Mouse (Mus musculus) limb, embryonic 13.5 days (tissue): ENCODE results near the gene Vgll4. TPM values are rescaled to one million over a fixed set of nuclear protein-coding genes. Genes with fewer than 3 reads are reported as not detected.
A peak's percentile ranks its signal among the peaks of the same experiment; 100 is the strongest.

ENCODE experiments used
- ATAC-seq: fragments of 200-750 bp; cut with Nextera tagmentation; 2 replicates; pipeline ENCODE4 v1.8.0; 2017; ENCODE audit warnings: low read depth, moderate number of reproducible peaks, moderate TSS enrichment; ENCODE audit not compliant: low FRiP score
- H3K27ac ChIP-seq: fragments of 300-500 bp; sonication (generic); 2 replicates; pipeline ENCODE4 v1.5.1; 2015; ENCODE audit warnings: inconsistent platforms, mild to moderate bottlenecking, moderate library complexity
- H3K27me3 ChIP-seq: fragments of 300-500 bp; sonication (generic); 2 replicates; pipeline ENCODE4 v1.6.1; 2015; ENCODE audit warnings: mild to moderate bottlenecking, inconsistent platforms
- H3K36me3 ChIP-seq: fragments of 300-500 bp; sonication (generic); 2 replicates; pipeline ENCODE4 v1.6.1; 2015; ENCODE audit warnings: inconsistent platforms, mild to moderate bottlenecking, moderate library complexity
- H3K4me1 ChIP-seq: fragments of 300-500 bp; sonication (generic); 2 replicates; pipeline ENCODE4 v1.6.1; 2015; ENCODE audit warnings: inconsistent platforms
- H3K4me2 ChIP-seq: fragments of 300-500 bp; sonication (generic); replicated peaks from 2 replicates; pipeline ENCODE4 v1.6.1; 2015; ENCODE audit warnings: inconsistent platforms, mild to moderate bottlenecking, moderate library complexity
- H3K4me3 ChIP-seq: fragments of 300-500 bp; sonication (generic); 2 replicates; pipeline ENCODE4 v1.5.1; 2015; ENCODE audit warnings: moderate library complexity, mild to moderate bottlenecking, inconsistent platforms
- H3K9ac ChIP-seq: fragments of 300-500 bp; sonication (generic); 2 replicates; pipeline ENCODE4 v1.6.1; 2015; ENCODE audit warnings: mild to moderate bottlenecking, inconsistent platforms
- H3K9me3 ChIP-seq: fragments of 300-500 bp; sonication (generic); 2 replicates; pipeline ENCODE4 v1.6.1; 2016; ENCODE audit warnings: inconsistent platforms
- WGBS: fragments of 180-500 bp; shearing (Covaris S2); methylation state at CpG from one replicate; pipeline ENCODE4 v1.1.7; 2015; 5-methylcytosine and 5-hydroxymethylcytosine counted together
- polyA plus RNA-seq: library from polyadenylated mRNA; unstranded; fragments of >200 nt; fragmentation: Nextera tagmentation; extraction: Ambion mirVana; gene quantifications from 2 replicates; pipeline ENCODE4 v1.2.1, GENCODE M21; 2015

Vgll4 gene
- polyA plus RNA-seq, 1 experiment from 2014 or later, result 154 TPM

DNA sequence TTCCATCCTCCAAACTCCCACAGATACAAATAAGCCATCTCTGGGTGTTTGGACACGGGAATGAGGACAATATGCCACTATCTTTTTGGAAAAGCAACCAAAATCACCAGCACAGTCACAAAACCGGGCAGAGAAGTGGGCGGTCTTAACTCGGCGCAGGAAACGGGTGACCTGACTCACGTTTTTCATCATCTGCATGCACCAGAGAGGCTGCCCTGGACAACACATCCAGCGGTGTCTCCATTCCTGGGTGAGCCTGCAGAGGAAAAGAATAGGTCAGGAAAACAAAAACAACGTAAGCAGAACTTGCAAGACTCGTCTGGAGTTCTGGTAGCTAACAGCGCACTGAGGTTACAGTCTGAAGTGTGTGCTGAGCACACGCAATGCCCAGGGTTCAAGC lies 12.0 kb downstream of the Vgll4 start:
- ATAC-seq, result no peak
- Histone ChIP-seq H3K27ac (0 out of 2 replicates have a peak overlapping the region, but pooled peaks have one; percentile 66), H3K4me2 (0 out of 2 replicates have a peak overlapping the region, but pooled peaks have one; percentile 14), H3K9ac (no peak overlapping the region), H3K36me3 (no peaks in the 10 kb centered on the region), H3K4me1 (peaks cover 43% of the 10 kb centered on the region), H3K27me3 (no peaks in the 10 kb centered on the region), H3K9me3 (no peaks in the 10 kb centered on the region), H3K4me3 (no peak overlapping the region)
- WGBS, result 73% methylated on average over 12 of the region's 12 CpGs

- Histone ChIP-seq H3K4me2 (no peak overlapping the region), H3K27ac (no peak overlapping the region), H3K36me3 (no peaks in the 10 kb centered on the region), H3K27me3 (no peaks in the 10 kb centered on the region), H3K4me1 (peaks cover 26% of the 10 kb centered on the region), H3K9ac (no peak overlapping the region), H3K4me3 (no peak overlapping the region), H3K9me3 (no peaks in the 10 kb centered on the region)
- WGBS, result 89% methylated on average over 5 of the region's 5 CpGs
- ATAC-seq, result no peak
Measured at GRCm38 (mm10) chr6:114954496-114954895, 15.3 kb downstream of the Vgll4 start.

GRCm38 (mm10) chr6:114953601-114954000 lies 16.2 kb downstream of the Vgll4 start:
- no peak for ATAC-seq
- 91% methylated on average over 5 of the region's 5 CpGs for WGBS
- Histone ChIP-seq H3K4me3 (no peak overlapping the region), H3K27me3 (no peaks in the 10 kb centered on the region), H3K9ac (no peak overlapping the region), H3K27ac (no peak overlapping the region), H3K9me3 (no peaks in the 10 kb centered on the region), H3K4me2 (no peak overlapping the region), H3K4me1 (peaks cover 17% of the 10 kb centered on the region), H3K36me3 (no peaks in the 10 kb centered on the region)

DNA sequence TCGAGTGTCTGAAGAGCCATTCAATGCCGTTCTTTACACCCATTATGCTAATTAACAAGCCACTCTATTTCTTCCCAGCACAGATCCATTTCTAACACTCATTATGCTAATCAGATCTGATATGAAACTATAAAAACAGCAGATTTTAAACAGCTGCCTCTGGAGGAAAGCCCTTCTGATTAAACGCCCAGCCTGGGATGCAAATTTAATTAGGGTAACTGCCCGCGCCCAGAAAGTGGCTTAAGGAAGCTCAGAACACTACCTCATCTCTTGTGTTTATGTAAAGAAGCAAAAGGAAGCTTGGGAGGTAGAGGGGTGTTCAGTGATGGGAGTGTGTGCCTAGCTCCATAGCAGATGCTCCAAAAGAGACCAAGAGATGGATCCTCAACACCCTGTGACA lies 17.4 kb downstream of the Vgll4 start:
- ATAC-seq, result no peak
- H3K4me3 ChIP-seq, result no peak overlapping the region
- H3K36me3 ChIP-seq, result no peaks in the 10 kb centered on the region
- 64% methylated on average over 5 of the region's 5 CpGs for WGBS
- H3K4me2 ChIP-seq, result no peak overlapping the region
- peaks cover 7% of the 10 kb centered on the region; the same call in 1 of the 2 replicates for H3K4me1 ChIP-seq
- H3K9ac ChIP-seq, result no peak overlapping the region
- no peaks in the 10 kb centered on the region for H3K9me3 ChIP-seq
- no peak overlapping the region for H3K27ac ChIP-seq
- no peaks in the 10 kb centered on the region for H3K27me3 ChIP-seq

GRCm38 (mm10) chr6:114944456-114945438 lies 25.0 kb downstream of the Vgll4 start:
- Histone ChIP-seq H3K4me1 (peaks cover 13% of the 10 kb centered on the region), H3K4me2 (no peak overlapping the region), H3K27ac (no peak overlapping the region), H3K9ac (no peak overlapping the region), H3K27me3 (no peaks in the 10 kb centered on the region), H3K9me3 (no peaks in the 10 kb centered on the region), H3K4me3 (no peak overlapping the region), H3K36me3 (no peaks in the 10 kb centered on the region)
- no peak for ATAC-seq
- WGBS, result 89% methylated on average over 14 of the region's 14 CpGs

DNA sequence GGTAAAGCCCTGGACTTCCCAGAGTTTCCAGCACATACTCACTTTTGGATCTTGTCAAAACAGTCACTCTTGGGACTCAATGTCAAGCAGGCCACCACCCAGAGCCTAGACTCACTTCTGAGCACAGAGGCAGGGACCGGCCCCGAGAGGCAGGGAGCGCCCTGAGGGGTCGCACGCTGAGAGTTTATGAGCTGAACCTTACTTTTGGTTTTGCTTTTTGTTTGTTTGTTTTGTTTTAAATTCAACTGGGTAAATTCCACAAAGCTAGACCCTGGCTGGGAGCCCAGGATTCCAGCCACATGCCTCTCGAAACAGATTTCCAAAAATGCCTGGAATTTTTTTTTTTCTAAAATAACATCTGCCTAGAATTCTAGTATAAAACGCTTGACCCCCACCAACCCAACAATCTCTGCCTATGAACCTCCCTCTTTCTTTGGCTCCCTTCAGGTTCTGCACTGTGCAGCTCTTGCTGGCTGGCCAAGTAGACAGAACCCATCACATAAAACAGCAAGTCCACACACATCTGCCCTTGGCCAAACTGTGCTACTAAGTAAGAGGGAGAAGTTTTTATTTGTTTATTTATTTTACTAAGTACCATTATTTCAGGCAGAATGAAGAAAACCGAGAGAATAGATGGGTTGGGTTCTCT lies 28.5 kb downstream of the Vgll4 start:
- Histone ChIP-seq H3K4me3 (no peak overlapping the region), H3K9me3 (0 out of 2 replicates have a peak, but pooled peaks cover 4% of the 10 kb centered on the region), H3K27ac (peak overlapping the region; percentile 6; the same call in 1 of the 2 replicates), H3K4me2 (no peak overlapping the region), H3K4me1 (peaks cover 17% of the 10 kb centered on the region), H3K36me3 (no peaks in the 10 kb centered on the region), H3K27me3 (no peaks in the 10 kb centered on the region), H3K9ac (no peak overlapping the region)
- peak; percentile 59; the same call in 1 of the 2 replicates for ATAC-seq
- WGBS, result 46% methylated on average over 8 of the region's 8 CpGs

- Histone ChIP-seq H3K4me2 (no peak overlapping the region), H3K27me3 (no peaks in the 10 kb centered on the region), H3K27ac (no peak overlapping the region), H3K4me3 (no peak overlapping the region), H3K36me3 (no peaks in the 10 kb centered on the region), H3K9ac (no peak overlapping the region), H3K9me3 (0 out of 2 replicates have a peak, but pooled peaks cover 4% of the 10 kb centered on the region), H3K4me1 (peaks cover 17% of the 10 kb centered on the region)
- ATAC-seq, result no peak
- WGBS, result 85% methylated on average over 2 of the region's 2 CpGs
Measured at GRCm38 (mm10) chr6:114939666-114940065, 30.1 kb downstream of the Vgll4 start.

GRCm38 (mm10) chr6:114936941-114937313 lies 32.9 kb downstream of the Vgll4 start:
- no peak overlapping the region for H3K27ac ChIP-seq

GRCm38 (mm10) chr6:114936297-114936940 lies 33.4 kb downstream of the Vgll4 start:
- H3K27me3 ChIP-seq, result no peaks in the 10 kb centered on the region
- no peak overlapping the region for H3K4me3 ChIP-seq
- H3K4me1 ChIP-seq, result peaks cover 34% of the 10 kb centered on the region
- H3K27ac ChIP-seq, result no peak overlapping the region
- 0 out of 2 replicates have a peak overlapping the region, but pooled peaks have one; percentile 19 for H3K9ac ChIP-seq
- 0 out of 2 replicates have a peak, but pooled peaks cover 4% of the 10 kb centered on the region for H3K9me3 ChIP-seq
- ATAC-seq, result no peak
- 74% methylated on average over 19 of the region's 19 CpGs for WGBS
- no peaks in the 10 kb centered on the region for H3K36me3 ChIP-seq
- no peak overlapping the region for H3K4me2 ChIP-seq

More at GRCm38 (mm10) chr6:114936941-114937313, 32.9 kb downstream of the Vgll4 start:
- Histone ChIP-seq H3K4me1 (peaks cover 34% of the 10 kb centered on the region), H3K27me3 (no peaks in the 10 kb centered on the region), H3K4me3 (no peak overlapping the region), H3K36me3 (no peaks in the 10 kb centered on the region), H3K9ac (0 out of 2 replicates have a peak overlapping the region, but pooled peaks have one; percentile 19), H3K9me3 (0 out of 2 replicates have a peak, but pooled peaks cover 4% of the 10 kb centered on the region), H3K4me2 (no peak overlapping the region)
- WGBS, result 60% methylated on average over 5 of the region's 5 CpGs
- ATAC-seq, result no peak

- no peak for ATAC-seq
- Histone ChIP-seq H3K4me3 (no peak overlapping the region), H3K9me3 (0 out of 2 replicates have a peak, but pooled peaks cover 4% of the 10 kb centered on the region), H3K9ac (no peak overlapping the region), H3K4me1 (peaks cover 38% of the 10 kb centered on the region), H3K27me3 (no peaks in the 10 kb centered on the region), H3K27ac (no peak overlapping the region), H3K4me2 (no peak overlapping the region), H3K36me3 (no peaks in the 10 kb centered on the region)
- WGBS, result 49% methylated on average over 3 of the region's 3 CpGs
Measured at GRCm38 (mm10) chr6:114935362-114935761, 34.4 kb downstream of the Vgll4 start.

DNA sequence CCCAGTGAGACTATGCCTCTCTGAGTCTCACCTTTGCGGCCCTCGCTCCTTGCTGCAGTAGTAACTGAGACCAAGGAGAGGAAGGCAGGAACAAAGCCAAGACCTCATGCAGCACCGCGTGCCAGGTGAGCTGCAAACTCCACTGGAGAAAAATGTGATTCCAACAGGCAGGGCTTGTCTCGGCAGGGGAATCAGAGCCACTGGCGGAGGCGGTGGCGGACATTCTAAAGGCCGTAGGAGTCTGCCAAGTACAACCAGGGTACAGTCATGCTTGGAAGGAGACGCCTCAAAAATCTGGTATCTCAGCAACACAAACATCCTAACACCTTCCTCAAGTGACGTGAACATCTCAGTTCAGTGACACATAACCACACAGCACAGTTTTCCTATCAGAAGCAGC lies 35.7 kb downstream of the Vgll4 start:
- ATAC-seq, result no peak
- Histone ChIP-seq H3K4me3 (no peak overlapping the region), H3K4me1 (peaks cover 47% of the 10 kb centered on the region), H3K27ac (no peak overlapping the region), H3K9me3 (0 out of 2 replicates have a peak, but pooled peaks cover 4% of the 10 kb centered on the region), H3K27me3 (no peaks in the 10 kb centered on the region), H3K36me3 (no peaks in the 10 kb centered on the region), H3K9ac (no peak overlapping the region), H3K4me2 (no peak overlapping the region)
- WGBS, result 71% methylated on average over 11 of the region's 11 CpGs
